Comparison of ENCODE assay signal across 21 mouse cellular contexts in the genomic region with DNA sequence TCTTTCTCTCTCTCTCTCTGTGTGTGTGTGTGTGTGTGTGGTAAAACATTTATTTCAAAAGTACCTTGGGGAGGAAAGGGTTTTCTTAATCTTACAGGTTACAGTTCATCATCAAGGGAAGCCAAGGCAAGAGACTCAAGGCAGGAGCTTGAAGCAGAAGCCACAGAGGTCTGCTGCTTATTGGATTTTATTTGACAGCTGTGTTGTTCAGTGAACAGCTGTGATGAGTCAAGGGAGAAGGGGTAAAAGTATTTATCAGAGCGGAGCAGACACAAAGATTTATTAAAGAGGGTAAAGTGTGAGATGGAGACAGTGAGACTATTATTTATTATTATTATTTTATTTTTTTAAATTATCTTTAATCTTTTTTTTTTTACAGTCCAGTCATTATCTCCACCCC. TPM values are rescaled to one million over a fixed set of nuclear protein-coding genes. Genes with fewer than 3 reads are reported as not detected.
"Had no signal": no experiment of that assay in that cellular context is flagged by ENCODE, and none has a peak within 500 bp of the region (broad histone marks: within the 10 kb centered on the region; RNA-seq: fewer than 3 reads in every experiment).

No protein-coding gene starts in this region.

- H3K27me3 ChIP-seq: neural tube, embryonic 13.5 days; neural tube, embryonic 15.5 days; stomach, embryonic 15.5 days had no signal

- H3K4me1 ChIP-seq: neural tube, embryonic 13.5 days; neural tube, embryonic 15.5 days had no signal

- H3K4me3 ChIP-seq: neural tube, embryonic 13.5 days; neural tube, embryonic 15.5 days; stomach, embryonic 15.5 days had no signal

- H3K36me3 ChIP-seq: neural tube, embryonic 13.5 days; neural tube, embryonic 15.5 days; stomach, embryonic 15.5 days had no signal

- H3K27ac ChIP-seq: neural tube, embryonic 13.5 days; neural tube, embryonic 15.5 days; stomach, embryonic 15.5 days; stomach, postnatal 0 days had no signal

- H3K4me2 ChIP-seq: neural tube, embryonic 13.5 days; neural tube, embryonic 15.5 days; stomach, embryonic 15.5 days had no signal

- DNase-seq: retina, postnatal 1 day; right cerebral cortex, adult 18-20 months; right cerebral cortex, postnatal 14 days; right cerebral cortex, postnatal 25 days; right cerebral cortex, postnatal 4 days; spleen, adult 18-20 months; thymus, adult 18-20 months; thymus, adult 2 months; thymus, postnatal 14 days; thymus, postnatal 25 days; thymus, postnatal 36 days; thymus, postnatal 4 days had no signal

- H3K9ac ChIP-seq: neural tube, embryonic 13.5 days; neural tube, embryonic 15.5 days; stomach, embryonic 15.5 days had no signal

RNA-seq across cellular contexts. Expression of a gene that starts 27.3 kb away (rescaled TPM):
- total RNA-seq: neutrophil, adult 5-6 weeks had no signal
- polyA plus RNA-seq: neural tube, embryonic 14.5 days; spleen, adult 2 months; stomach, embryonic 15.5 days; stomach, embryonic 16.5 days; thymus, postnatal 0 days had no signal
